Mouse (Mus musculus): ENCODE measurements at regions not wholly inside any gene's neighbourhood (a gene's known extent, or its start where the extent isn't known, plus 50 kb on each side); places are given as distances from the start of the nearest gene placed in this dataset.

- no peak for ATAC-seq (ENCODE audit: low TSS enrichment)
Observed at GRCm38 (mm10) chr3:111817288-111817687, 1441.3 kb downstream of the Amy2a5 start.

GRCm38 (mm10) chr3:111815798-111816197 lies 1442.8 kb downstream of the Amy2a5 start:
- peak; percentile 98 for ATAC-seq (ENCODE audit: low TSS enrichment)

- ATAC-seq (ENCODE audit: low TSS enrichment), result no peak
Observed at GRCm38 (mm10) chr3:111787847-111788246, 1470.8 kb downstream of the Amy2a5 start.
